Mouse (Mus musculus) adrenal gland, adult 18-20 months (tissue): ENCODE results near the gene 5430402E10Rik. TPM values are rescaled to one million over a fixed set of nuclear protein-coding genes. Genes with fewer than 3 reads are reported as not detected.
"Not testable (repeated sequence)": the region's sequence is repeated elsewhere in the genome, so short reads cannot be mapped to it uniquely, and the experiment has no call there.

Experiments
- DNase-seq, 2 experiments: peaks; one replicate each; pipeline ENCODE4 v3.0.0; 2021 to 2022; ENCODE audit warnings: low spot score in 2 of 2
- long read RNA-seq, 2 experiments: library from polyadenylated mRNA; stranded (forward); transcript quantifications; one replicate each; pipeline ENCODE4 v2.0.0; 2021
- total RNA-seq, 2 experiments: library from RNA; stranded (reverse); gene quantifications; 1 replicate in 1 of 2; 2 replicates in 1 of 2; pipeline ENCODE4 v1.2.3; 2021

The 5430402E10Rik gene
- total RNA-seq = not detected
- long read RNA-seq, experiment 1 = 0 reads
- long read RNA-seq, experiment 2 = 0 reads

GRCm38 (mm10) chrX:77924962-77925361, at the start of gene 5430402E10Rik:
5430402E10Rik (minus strand) TSS chrX:77925062.
- DNase-seq = not testable (repeated sequence)

- not testable (repeated sequence) for DNase-seq
Observed at GRCm38 (mm10) chrX:77880033-77880432, 44.8 kb downstream of the 5430402E10Rik start.

Other genes starting within 250 kb of the 5430402E10Rik start
- 10 to 100 TPM; 19.3 to 21.4 TPM for gene Prkx, start 128.8 kb downstream of the 5430402E10Rik start, total RNA-seq
- gene Pbsn, start 71.4 kb downstream of the 5430402E10Rik start, total RNA-seq = not detected
- not detected for gene Gm14744, start 60.3 kb downstream of the 5430402E10Rik start, total RNA-seq
- not detected for gene Obp1a, start 166.3 kb upstream of the 5430402E10Rik start, total RNA-seq
- not detected for gene Gm5938, start 200.4 kb upstream of the 5430402E10Rik start, total RNA-seq